In the genomic region with DNA sequence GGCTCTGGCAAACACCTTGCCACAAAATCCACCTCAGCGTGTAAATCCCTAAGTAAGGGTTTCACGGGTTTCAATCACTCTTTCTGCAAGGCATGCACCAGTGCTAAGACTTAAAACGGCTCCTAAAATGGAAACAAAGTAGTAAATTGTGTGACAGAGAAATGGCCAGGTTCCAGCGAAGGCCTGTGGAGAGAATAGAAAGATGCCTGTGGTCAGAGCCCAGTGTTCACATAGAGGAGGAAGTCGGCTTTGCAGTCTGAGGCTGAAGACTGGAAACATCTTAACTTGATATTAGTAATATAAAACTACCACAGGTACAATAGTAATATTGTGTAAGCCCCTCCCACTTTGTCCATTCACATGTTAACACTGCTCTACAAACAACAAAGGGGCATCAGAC, we compare ENCODE assay signal across 33 mouse cellular contexts. TPM values are rescaled to one million over a fixed set of nuclear protein-coding genes. Genes with fewer than 3 reads are reported as not detected.
A peak's percentile ranks its signal among the peaks of the same experiment; 100 is the strongest.
DNase-seq lines count a peak whose midpoint lies in the region; ATAC-seq and TF ChIP-seq lines count a peak whose summit lies in the region.
"Had no signal": no experiment of that assay in that cellular context is flagged by ENCODE, and none has a peak within 500 bp of the region (broad histone marks: within the 10 kb centered on the region; RNA-seq: fewer than 3 reads in every experiment).

No protein-coding gene starts in this region.

- DNase-seq in kidney, postnatal 0 days (ENCODE audit: low spot score), result peak; percentile 75
- DNase-seq in kidney, postnatal 25 days, result no peak
- no peak for DNase-seq in stomach, postnatal 0 days (ENCODE audit: low spot score)
- DNase-seq in limb, embryonic 14.5 days (ENCODE audit: low spot score), result peak; percentile 54
- no peak for DNase-seq in testis, postnatal 14 days (ENCODE audit: low spot score)
- no peak for DNase-seq in liver, embryonic 11.5 days (ENCODE audit: low spot score)
- DNase-seq: adrenal gland, postnatal 14 days; cerebellum, adult 11 months; cerebellum, adult 9-10 months; cerebellum, postnatal 36 days; forebrain, postnatal 0 days; heart, postnatal 36 days; kidney, adult 8-10 months; kidney, postnatal 36 days; lung, adult 2 months; retina, postnatal 1 day; right cerebral cortex, postnatal 25 days; thymus, adult 2 months; thymus, postnatal 36 days had no signal

- H3K4me1 ChIP-seq in kidney, postnatal 0 days (replicated peaks; ENCODE audit: insufficient read depth, low read length), result no peaks in the 10 kb centered on the region
- no peaks in the 10 kb centered on the region for H3K4me1 ChIP-seq in stomach, embryonic 14.5 days (ENCODE audit: control insufficient read depth, insufficient read depth, low read length)
- no peaks in the 10 kb centered on the region for H3K4me1 ChIP-seq in stomach, postnatal 0 days (replicated peaks; ENCODE audit: control insufficient read depth, insufficient read depth)
- H3K4me1 ChIP-seq in limb, embryonic 14.5 days (ENCODE audit: control insufficient read depth, insufficient read depth, low read length), result peaks cover 15% of the 10 kb centered on the region
- no peaks in the 10 kb centered on the region for H3K4me1 ChIP-seq in liver, embryonic 11.5 days (replicated peaks; ENCODE audit: control insufficient read depth, insufficient read depth, low read length)
- H3K4me1 ChIP-seq: embryonic facial prominence, embryonic 15.5 days; forebrain, embryonic 12.5 days; hindbrain, embryonic 13.5 days; midbrain, embryonic 15.5 days; neural tube, embryonic 15.5 days had no signal

- H3K36me3 ChIP-seq in kidney, postnatal 0 days (ENCODE audit: insufficient read depth, low read length), result no peaks in the 10 kb centered on the region
- no peaks in the 10 kb centered on the region for H3K36me3 ChIP-seq in stomach, embryonic 14.5 days (ENCODE audit: control insufficient read depth, insufficient read depth, low read length)
- H3K36me3 ChIP-seq in stomach, postnatal 0 days (ENCODE audit: control insufficient read depth, insufficient read depth, low read length), result no peaks in the 10 kb centered on the region
- no peaks in the 10 kb centered on the region for H3K36me3 ChIP-seq in limb, embryonic 14.5 days (ENCODE audit: control insufficient read depth, insufficient read depth, low read length)
- no peaks in the 10 kb centered on the region for H3K36me3 ChIP-seq in liver, embryonic 11.5 days (ENCODE audit: control insufficient read depth, insufficient read depth, low read length)
- H3K36me3 ChIP-seq: embryonic facial prominence, embryonic 15.5 days; forebrain, embryonic 12.5 days; hindbrain, embryonic 13.5 days; limb, embryonic 15.5 days; midbrain, embryonic 15.5 days; neural tube, embryonic 15.5 days had no signal

- TF ChIP-seq EP300 in stomach, postnatal 0 days (optimal IDR thresholded peaks at IDR 0.05), result no peak

- no peaks in the 10 kb centered on the region for H3K9me3 ChIP-seq in kidney, postnatal 0 days (replicated peaks; ENCODE audit: low read length)
- no peaks in the 10 kb centered on the region for H3K9me3 ChIP-seq in stomach, embryonic 14.5 days (ENCODE audit: control insufficient read depth, low read depth, low read length)
- no peaks in the 10 kb centered on the region for H3K9me3 ChIP-seq in stomach, postnatal 0 days (ENCODE audit: control insufficient read depth, low read length)
- H3K9me3 ChIP-seq in limb, embryonic 14.5 days (ENCODE audit: control insufficient read depth, low read length), result no peaks in the 10 kb centered on the region
- H3K9me3 ChIP-seq in liver, embryonic 11.5 days (ENCODE audit: control insufficient read depth, low read length), result no peaks in the 10 kb centered on the region
- H3K9me3 ChIP-seq: embryonic facial prominence, embryonic 15.5 days; forebrain, embryonic 12.5 days; hindbrain, embryonic 13.5 days; limb, embryonic 15.5 days; midbrain, embryonic 15.5 days; neural tube, embryonic 15.5 days had no signal

- ATAC-seq in kidney, postnatal 0 days (replicated peaks; ENCODE audit: low FRiP score, low read depth), result no peak
- peak; percentile 23; the same call in 1 of the 2 replicates for ATAC-seq in stomach, embryonic 14.5 days (ENCODE audit: insufficient number of reproducible peaks, insufficient read depth, low FRiP score, low read depth)
- no peak for ATAC-seq in stomach, postnatal 0 days (ENCODE audit: low FRiP score, low TSS enrichment)
- no peak for ATAC-seq in limb, embryonic 14.5 days (ENCODE audit: low FRiP score, low read depth)
- ATAC-seq in liver, embryonic 11.5 days (replicated peaks; ENCODE audit: low FRiP score), result no peak
- ATAC-seq: forebrain, postnatal 0 days; intestine, embryonic 16.5 days; midbrain, embryonic 15.5 days; Patski had no signal

- TF ChIP-seq POLR2A in limb, embryonic 14.5 days (IDR thresholded peaks at IDR 0.05; ENCODE audit: borderline replicate concordance, extremely low read depth, insufficient read depth, insufficient read length), result no peak

- no peaks in the 10 kb centered on the region for H3K27me3 ChIP-seq in kidney, postnatal 0 days (ENCODE audit: insufficient read depth, low read length)
- no peaks in the 10 kb centered on the region for H3K27me3 ChIP-seq in stomach, embryonic 14.5 days (ENCODE audit: control insufficient read depth, insufficient read depth, low read length)
- H3K27me3 ChIP-seq in stomach, postnatal 0 days (ENCODE audit: control insufficient read depth, insufficient read depth, low read length), result no peaks in the 10 kb centered on the region
- H3K27me3 ChIP-seq in limb, embryonic 14.5 days (ENCODE audit: control insufficient read depth, insufficient read depth, low read length), result no peaks in the 10 kb centered on the region
- H3K27me3 ChIP-seq in liver, embryonic 11.5 days (replicated peaks; ENCODE audit: control insufficient read depth, insufficient read depth, low read length), result no peaks in the 10 kb centered on the region
- H3K27me3 ChIP-seq: embryonic facial prominence, embryonic 15.5 days; forebrain, embryonic 12.5 days; hindbrain, embryonic 13.5 days; limb, embryonic 15.5 days; megakaryocyte, embryonic 14.5 days; midbrain, embryonic 15.5 days; neural tube, embryonic 15.5 days had no signal

- no peak overlapping the region for H3K9ac ChIP-seq in kidney, postnatal 0 days (ENCODE audit: low read depth, low read length)
- no peak overlapping the region for H3K9ac ChIP-seq in stomach, embryonic 14.5 days (replicated peaks; ENCODE audit: low read depth, low read length)
- H3K9ac ChIP-seq in stomach, postnatal 0 days (ENCODE audit: low read length), result no peak overlapping the region
- H3K9ac ChIP-seq in limb, embryonic 14.5 days (ENCODE audit: low read depth, low read length, severe bottlenecking), result no peak overlapping the region
- H3K9ac ChIP-seq in liver, embryonic 11.5 days (ENCODE audit: low read depth, low read length), result no peak overlapping the region
- H3K9ac ChIP-seq: embryonic facial prominence, embryonic 15.5 days; forebrain, embryonic 12.5 days; forebrain, postnatal 0 days; hindbrain, embryonic 13.5 days; limb, embryonic 15.5 days; liver, embryonic 14.5 days; midbrain, embryonic 15.5 days; neural tube, embryonic 15.5 days had no signal

- 63% methylated on average over 5 of the region's 5 CpGs for WGBS in kidney, postnatal 0 days
- WGBS in stomach, embryonic 14.5 days, result 63% methylated on average over 5 of the region's 5 CpGs
- WGBS in stomach, postnatal 0 days, result 59% methylated on average over 5 of the region's 5 CpGs
- WGBS in limb, embryonic 14.5 days, result 49% methylated on average over 5 of the region's 5 CpGs
- WGBS in liver, embryonic 11.5 days, result 79% methylated on average over 5 of the region's 5 CpGs

- H3K27ac ChIP-seq in kidney, postnatal 0 days, result no peak overlapping the region
- no peak overlapping the region for H3K27ac ChIP-seq in stomach, embryonic 14.5 days (ENCODE audit: low read length)
- H3K27ac ChIP-seq in stomach, postnatal 0 days (replicated peaks), result no peak overlapping the region
- peak overlapping the region; percentile 74; the same call in 1 of the 2 replicates for H3K27ac ChIP-seq in limb, embryonic 14.5 days (replicated peaks; ENCODE audit: low read depth, low read length)
- H3K27ac ChIP-seq in liver, embryonic 11.5 days (ENCODE audit: low read depth, low read length), result no peak overlapping the region
- H3K27ac ChIP-seq: embryonic facial prominence, embryonic 15.5 days; forebrain, embryonic 12.5 days; hindbrain, embryonic 13.5 days; layer of hippocampus, adult 2 months; left cerebral cortex, adult 2 months; liver, embryonic 14.5 days; midbrain, embryonic 15.5 days; neural tube, embryonic 15.5 days had no signal

- no peak for TF ChIP-seq CTCF in kidney, postnatal 0 days (IDR thresholded peaks at IDR 0.05; ENCODE audit: low read depth)
- no peak for TF ChIP-seq CTCF in stomach, postnatal 0 days (IDR thresholded peaks at IDR 0.05; ENCODE audit: low read depth)

- no peak overlapping the region for H3K4me3 ChIP-seq in kidney, postnatal 0 days (replicated peaks; ENCODE audit: low read depth, low read length)
- H3K4me3 ChIP-seq in stomach, embryonic 14.5 days (ENCODE audit: low read depth, low read length), result no peak overlapping the region
- no peak overlapping the region for H3K4me3 ChIP-seq in stomach, postnatal 0 days (ENCODE audit: low read depth, low read length)
- no peak overlapping the region for H3K4me3 ChIP-seq in limb, embryonic 14.5 days (replicated peaks; ENCODE audit: low read length)
- H3K4me3 ChIP-seq in liver, embryonic 11.5 days (ENCODE audit: low read depth, low read length), result no peak overlapping the region
- H3K4me3 ChIP-seq: embryonic facial prominence, embryonic 15.5 days; forebrain, embryonic 12.5 days; hindbrain, embryonic 13.5 days; layer of hippocampus, adult 2 months; left cerebral cortex, adult 2 months; limb, embryonic 15.5 days; megakaryocyte, embryonic 14.5 days; midbrain, embryonic 15.5 days; neural tube, embryonic 15.5 days had no signal

- H3K4me2 ChIP-seq in kidney, postnatal 0 days (ENCODE audit: low read length), result no peak overlapping the region
- no peak overlapping the region for H3K4me2 ChIP-seq in stomach, embryonic 14.5 days (replicated peaks; ENCODE audit: low read depth, low read length)
- H3K4me2 ChIP-seq in stomach, postnatal 0 days (replicated peaks; ENCODE audit: low read depth), result no peak overlapping the region
- H3K4me2 ChIP-seq in limb, embryonic 14.5 days (replicated peaks; ENCODE audit: low read depth, low read length, severe bottlenecking), result no peak overlapping the region
- no peak overlapping the region for H3K4me2 ChIP-seq in liver, embryonic 11.5 days
- H3K4me2 ChIP-seq: embryonic facial prominence, embryonic 15.5 days; forebrain, embryonic 12.5 days; heart, embryonic 11.5 days; hindbrain, embryonic 13.5 days; limb, embryonic 15.5 days; midbrain, embryonic 15.5 days; neural tube, embryonic 15.5 days had no signal

RNA-seq across cellular contexts. Expression of a gene that starts 26.7 kb away (rescaled TPM):
- 2.0 and 2.3 TPM in 2 replicates for polyA plus RNA-seq in kidney, postnatal 0 days (2015; fragmentation: Nextera tagmentation; extraction: Ambion mirVana)
- 3.3 and 3.5 TPM in 2 replicates for polyA plus RNA-seq in stomach, embryonic 14.5 days (2014; fragmentation: Nextera tagmentation; extraction: Ambion mirVana)
- polyA plus RNA-seq in stomach, postnatal 0 days (2015; fragmentation: Nextera tagmentation; extraction: Ambion mirVana), result 0.87 and 1.0 TPM in 2 replicates
- polyA plus RNA-seq in limb, embryonic 14.5 days (2012; rRNA removed), result 6.4 and 6.9 TPM in 2 replicates
- polyA plus RNA-seq in limb, embryonic 14.5 days (2014; fragmentation: Nextera tagmentation; extraction: Ambion mirVana), result 2.8 and 3.6 TPM in 2 replicates
- polyA plus RNA-seq in liver, embryonic 11.5 days (2014; fragmentation: Nextera tagmentation; extraction: Ambion mirVana), result 3.1 and 3.6 TPM in 2 replicates

Comparison
In these comparisons a context has a peak if more than half of its experiments do, and no peak if none do; other contexts are left out.
1. DNase-seq: peak in kidney, postnatal 0 days (single experiment) and limb, embryonic 14.5 days (single experiment); none in kidney, postnatal 25 days (0 of 2), stomach, postnatal 0 days (single experiment), testis, postnatal 14 days (single experiment) and liver, embryonic 11.5 days (single experiment).